Mouse (Mus musculus) ZHBTc4 (cell line): Measurements from ENCODE around the gene Cracr2b.

ENCODE experiments used
- DNase-seq: peaks from one replicate; pipeline ENCODE4 v3.0.0-alpha.2; 2011; ENCODE audit warnings: low read depth, low spot score

Cracr2b gene

DNA sequence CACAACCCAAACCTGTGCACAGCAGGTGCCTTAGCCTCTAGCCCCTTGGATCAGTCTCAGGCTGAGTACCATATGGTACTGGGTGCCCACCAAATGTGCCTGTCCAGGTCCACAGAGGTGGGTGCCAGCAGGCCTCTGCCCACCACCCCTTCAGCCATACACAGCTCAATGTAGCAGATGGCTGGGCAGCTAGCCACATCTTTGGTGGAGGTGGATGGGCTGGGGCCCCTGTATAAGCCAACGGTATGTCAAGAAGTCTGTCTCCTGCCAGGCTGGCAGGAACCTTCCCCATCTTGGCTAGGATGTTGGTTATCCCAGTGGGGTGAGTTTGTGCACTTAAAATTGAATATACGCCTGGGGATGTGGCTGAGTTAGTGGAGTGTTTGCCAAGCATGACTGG, 24.7 kb downstream of the Cracr2b start:
- no peak for DNase-seq

DNA sequence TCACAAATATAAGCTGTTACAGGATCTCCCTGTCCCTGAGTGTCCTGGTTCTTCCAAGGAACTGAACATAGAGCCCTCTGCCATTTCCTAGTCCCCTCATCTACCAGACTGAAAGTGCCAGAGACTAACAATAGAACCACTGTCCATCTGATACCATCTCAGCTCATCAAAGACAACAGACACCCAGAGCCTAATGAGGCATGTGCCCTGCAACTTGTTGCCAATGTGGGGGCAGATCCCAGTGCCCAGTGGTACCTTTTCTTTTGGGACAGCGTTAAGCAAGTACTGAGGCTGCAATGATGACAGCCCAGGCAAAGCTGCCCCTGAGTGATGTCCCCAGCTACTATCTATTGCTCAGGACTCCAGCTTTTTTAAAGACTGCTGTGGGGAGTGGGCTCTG, 25.3 kb downstream of the Cracr2b start:
- DNase-seq: no peak

DNA sequence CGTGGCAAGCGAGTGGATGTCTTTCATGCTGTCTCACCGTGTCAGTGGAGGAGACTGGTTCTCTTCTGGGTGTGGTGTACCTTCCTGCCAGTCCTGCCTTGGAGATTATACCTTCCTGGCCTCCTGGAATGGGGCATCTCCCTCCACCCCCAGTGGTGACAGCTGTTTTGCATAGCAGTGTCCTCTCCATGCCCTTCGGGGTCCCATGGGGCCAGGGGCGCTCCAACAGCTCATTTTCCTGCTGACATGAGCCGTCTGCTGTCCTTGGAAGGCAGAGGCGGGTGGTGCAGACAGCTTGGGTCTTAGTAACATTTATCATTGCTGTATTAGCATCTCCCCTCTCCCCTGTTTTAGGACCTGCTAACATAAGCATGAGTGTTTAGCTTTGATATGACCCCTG, 26.2 kb downstream of the Cracr2b start:
- DNase-seq: no peak

DNA sequence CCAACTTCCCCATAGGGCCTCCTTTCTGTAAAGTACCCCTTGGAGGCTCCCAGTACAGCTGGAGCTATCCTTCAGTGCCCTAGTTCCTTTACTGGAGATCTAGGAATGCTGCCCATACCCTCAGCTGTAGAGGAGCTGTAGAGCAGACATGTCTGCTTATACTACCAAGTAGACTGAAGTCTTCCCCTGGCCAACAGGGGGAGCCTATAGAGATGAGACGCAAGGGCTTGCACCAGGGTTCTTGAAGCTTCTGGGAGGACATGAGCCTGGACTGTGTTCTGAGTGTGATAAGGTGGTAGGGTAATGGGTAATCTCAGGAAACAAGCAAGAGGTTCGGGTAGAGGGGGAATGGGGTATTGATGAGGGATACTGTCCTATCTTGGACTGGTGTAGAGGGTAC, 30.3 kb downstream of the Cracr2b start:
- DNase-seq: peak; percentile 46

DNA sequence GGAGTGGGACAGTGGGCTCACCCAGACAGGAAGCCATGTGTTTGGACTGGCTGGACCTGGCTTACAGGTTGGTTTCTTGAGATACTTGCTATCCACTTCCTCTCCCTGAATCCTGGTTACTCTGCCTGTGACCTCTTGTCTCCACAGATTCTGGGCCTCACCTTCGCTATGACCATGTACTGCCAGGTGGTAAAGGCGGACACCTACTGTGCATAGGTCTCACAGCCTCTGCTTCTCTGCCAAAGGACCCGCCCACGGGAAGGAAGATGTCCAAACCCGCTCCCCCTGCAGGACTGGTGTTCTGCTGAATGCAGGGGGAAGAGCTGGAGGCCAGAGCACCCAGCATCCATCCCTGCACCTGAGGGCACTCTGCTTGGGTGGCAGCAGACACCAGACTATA, 31.8 kb downstream of the Cracr2b start:
- no peak for DNase-seq

DNA sequence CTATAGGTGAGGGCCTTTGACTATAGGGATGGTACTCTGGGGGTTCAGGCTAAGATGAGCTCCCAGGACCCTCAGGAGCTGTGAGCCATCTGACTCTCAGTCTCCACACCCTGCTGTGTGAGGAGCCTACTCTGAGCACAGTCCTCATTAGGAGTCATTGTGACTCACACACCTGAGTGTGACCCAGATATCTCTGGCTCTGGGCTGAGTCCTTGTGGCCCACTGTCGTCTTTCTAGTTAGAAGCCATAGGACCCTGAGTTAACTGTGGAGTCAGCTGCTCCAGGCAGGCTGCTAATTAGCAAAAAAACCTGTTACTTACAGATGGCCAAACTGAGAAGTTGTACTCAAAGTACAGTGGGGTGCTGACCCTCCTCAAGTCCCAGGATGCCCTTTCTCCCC, 32.8 kb downstream of the Cracr2b start:
- DNase-seq: no peak

DNA sequence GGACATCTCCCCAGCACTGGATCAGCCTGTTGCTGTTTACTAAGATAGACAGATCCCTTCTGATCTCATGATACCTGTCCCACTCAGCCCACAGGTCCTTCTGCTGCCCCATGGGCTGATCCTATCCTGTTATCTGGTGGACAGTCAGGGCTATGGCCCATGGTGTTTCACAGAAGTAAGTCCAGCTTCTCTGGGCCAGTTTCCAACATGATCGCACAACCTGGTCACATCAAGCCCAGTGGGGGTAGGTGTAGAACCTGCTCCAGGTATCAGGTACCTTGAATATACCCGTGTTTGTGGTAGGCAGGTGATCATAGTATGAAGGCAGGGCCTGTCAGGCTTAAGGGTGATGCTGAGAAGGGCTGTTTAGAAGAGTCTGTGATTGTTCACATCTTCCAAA, 34.5 kb downstream of the Cracr2b start:
- DNase-seq: no peak

DNA sequence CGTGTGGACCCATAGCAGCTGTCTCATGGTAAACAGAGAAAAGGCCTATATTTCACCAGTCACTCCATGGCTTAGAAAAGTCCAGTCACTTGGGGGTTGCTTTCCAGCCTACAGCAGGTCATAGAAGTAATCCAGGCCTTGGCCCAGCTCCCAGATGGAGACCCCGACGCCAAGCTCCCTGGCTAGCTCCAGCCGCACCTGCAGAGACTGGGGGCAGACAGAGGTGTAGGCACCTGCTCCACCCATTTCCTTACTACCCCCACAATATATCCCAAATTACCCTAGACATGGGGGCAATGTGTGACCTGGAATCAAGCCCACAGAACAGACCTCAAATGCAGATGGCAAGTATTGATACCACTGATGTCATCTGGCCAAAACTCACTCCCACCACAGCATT, 35.0 kb downstream of the Cracr2b start:
- DNase-seq: no peak

DNA sequence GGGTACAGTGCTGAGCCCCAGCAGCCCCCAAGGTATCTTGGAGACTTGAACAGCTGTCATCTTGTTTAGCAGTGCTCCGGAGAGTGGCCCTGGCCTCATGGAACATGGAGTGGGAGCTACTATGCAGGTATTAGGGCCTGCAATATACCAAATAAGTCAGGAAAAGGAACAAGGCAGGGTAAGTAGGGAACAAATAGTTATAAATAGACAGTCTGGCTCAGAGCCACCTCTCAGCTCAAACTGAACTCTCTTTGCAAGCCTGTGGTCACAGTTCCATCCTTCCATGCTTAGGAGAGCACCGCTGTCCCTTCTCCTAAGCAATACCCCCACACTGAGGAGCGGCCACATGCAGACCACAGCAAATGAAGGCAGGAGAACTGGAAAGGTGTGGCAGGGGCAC, 36.7 kb downstream of the Cracr2b start:
- DNase-seq: no peak

DNA sequence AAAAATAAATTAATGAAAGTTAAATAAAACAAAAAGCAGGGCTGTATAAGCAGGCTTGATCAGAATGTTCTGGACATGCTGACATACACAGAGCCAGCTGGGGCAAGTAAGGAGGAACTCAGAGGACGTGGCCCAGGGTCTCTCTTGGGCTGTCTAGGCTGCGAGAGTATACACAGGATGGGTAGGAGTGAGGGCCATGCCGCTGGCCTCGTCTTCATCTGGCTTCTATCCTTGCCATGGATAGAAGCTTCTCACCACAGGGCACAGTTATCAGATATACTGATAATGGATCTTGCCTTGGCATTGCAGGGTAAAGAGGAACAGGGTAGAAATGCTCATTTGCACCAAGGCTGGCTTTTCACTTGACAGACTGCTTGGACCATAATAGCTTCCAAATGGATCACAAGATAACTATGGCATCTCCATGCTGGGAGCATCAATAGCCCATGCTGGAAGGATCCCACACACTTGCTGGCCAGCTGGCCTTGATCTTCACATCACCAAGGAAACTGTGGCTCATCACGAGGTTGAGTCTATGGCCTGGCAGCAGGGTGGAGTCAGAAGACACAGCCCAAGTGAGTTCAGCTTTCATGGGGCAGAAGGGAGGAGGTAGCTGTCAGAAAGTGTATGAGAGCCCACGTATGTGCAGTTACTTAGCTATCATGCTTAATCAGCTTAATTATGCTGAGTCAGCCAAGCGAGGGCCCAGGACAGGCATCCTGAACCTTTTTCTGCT, 41.1 kb downstream of the Cracr2b start:
- no peak for DNase-seq

DNA sequence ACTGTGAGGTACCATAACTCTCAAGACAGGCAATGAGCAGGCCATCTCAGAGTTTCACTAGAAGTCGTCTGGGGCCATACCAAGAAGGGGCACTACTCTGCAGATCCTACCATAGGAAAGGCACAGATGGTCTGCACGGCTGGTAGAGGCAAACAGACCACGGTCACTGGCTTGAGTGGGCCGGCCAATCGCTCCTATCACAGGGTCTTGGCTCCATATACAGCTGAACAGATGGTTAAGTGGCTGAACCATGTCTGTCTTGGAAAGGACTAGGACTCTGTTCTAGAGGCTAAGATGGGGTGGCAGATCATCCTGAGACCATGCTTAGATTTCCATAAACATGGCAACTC, 41.6 kb downstream of the Cracr2b start:
- no peak for DNase-seq

DNA sequence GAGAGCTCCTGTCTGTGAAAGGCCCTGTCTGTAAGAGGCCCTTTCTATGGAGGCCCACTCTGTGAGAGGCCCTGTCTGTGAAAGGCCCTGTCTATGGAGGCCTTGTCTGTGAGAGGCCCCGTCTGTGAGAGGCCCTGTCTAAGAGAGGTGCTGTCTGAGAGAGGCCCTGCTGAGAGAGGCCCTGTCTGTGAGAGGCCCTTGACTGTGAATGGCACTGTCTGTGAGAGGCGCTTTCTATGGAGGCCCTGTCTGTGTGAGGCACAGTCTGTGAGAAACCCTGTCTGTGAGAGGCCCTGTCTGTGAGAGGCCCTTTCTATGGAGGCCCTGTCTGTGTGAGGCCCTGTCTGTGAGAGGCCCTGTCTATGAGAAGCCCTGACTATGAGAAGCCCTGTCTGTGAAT, 45.4 kb downstream of the Cracr2b start:
- DNase-seq: no peak

DNA sequence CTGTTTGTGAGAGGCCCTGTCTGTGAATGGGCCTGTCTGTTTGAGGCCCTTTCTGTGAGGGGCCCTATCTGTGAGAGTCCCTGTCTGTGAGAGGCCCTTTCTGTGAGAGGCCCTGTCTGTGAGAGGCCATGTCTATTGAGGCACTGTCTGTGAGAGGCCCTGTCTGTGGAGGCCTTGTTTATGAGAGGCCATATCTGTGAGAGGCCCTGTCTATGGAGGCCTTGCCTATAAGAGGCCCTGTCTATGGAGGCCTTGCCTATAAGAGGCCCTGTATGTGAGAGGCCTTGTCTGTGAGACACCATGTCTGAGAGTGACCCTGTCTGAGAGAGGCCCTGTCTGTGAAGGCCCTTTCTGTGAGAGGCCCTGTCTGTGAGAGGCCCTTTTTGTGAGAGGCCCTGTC, 47.3 kb downstream of the Cracr2b start:
- no peak for DNase-seq

DNA sequence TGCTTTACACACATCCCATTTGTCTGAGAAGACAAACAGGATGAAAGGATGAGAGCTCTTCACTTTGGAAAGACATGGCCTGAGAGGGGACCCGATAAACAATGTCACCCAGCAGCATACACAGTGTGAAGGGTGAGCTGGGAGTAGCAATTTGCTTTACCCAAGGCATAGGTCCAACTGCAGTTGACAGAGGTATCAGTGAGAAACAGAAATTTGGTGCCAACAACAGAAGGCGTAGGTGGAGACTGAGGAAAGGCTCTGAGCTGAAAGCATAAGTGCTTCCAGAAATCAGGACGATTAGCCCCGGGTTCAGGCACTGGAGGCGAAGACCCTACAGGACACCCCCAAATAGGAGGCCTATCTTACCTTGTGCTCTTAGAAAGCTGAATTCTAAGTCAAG, 49.3 kb downstream of the Cracr2b start:
- DNase-seq: no peak

DNA sequence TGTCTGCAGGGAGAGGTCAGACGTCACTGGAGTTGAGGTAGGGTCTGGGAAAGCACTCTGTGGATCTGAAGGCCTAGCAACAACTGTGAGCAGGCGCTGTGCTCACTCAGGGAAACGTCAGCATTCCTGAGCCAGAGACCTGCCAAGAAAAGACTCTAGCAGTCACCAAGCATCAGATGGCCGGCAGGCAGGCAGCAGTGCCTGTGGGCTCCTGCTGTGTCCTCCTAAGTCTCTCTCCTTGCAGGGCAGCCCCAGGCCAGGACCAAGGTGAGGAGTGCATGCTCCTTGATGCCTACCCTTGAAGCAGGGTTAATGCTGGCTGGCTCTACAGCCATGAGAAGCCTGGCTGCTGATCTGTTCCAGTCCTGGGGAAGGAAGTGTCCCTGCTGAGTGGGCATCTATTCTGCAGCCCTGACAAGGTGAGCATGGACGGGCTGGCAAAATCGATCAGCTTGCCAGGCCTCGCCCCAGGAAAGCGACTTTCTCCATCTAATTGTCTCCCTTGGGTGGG, 49.8 kb downstream of the Cracr2b start:
- no peak for DNase-seq
